9 mouse cellular contexts compared by ENCODE assay signal in the genomic region with DNA sequence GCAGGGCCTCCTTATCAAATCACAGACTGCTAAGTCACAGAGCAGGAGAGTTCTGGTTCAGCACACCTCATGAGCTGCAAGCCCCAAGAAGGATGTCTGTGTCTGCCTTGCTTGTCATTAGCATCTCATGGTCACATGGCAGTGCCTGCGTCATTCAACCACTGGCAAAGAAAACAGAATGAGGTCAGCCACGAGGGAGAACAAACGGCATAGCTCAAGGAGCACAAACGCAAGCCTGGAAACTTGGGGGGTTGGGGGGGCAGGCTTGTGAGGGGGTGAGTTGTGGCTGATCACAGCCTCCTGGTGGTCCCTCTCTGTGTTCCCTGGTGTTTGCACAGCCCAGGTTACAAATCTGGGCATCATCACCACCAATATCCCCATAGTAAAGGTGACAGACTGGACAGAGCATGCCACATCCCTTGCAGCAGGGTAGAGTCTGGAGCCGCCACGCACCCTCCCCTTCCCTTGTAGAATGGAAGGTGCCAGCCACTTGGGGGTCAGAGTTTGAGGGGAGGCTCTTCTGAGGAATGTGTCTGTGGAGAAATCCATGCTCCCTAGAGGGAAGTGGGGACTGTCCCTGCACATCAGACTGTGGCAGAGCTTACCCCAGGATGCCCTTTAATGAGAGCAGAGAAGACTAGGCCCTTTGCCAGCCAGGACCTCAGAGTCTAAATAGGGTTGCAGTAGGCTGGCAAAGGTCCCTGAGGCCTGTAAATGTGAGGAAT.
A peak's percentile ranks its signal among the peaks of the same experiment; 100 is the strongest.
DNase-seq lines count a peak whose midpoint lies in the region; ATAC-seq lines count a peak whose summit lies in the region.
"Had no signal": no experiment of that assay in that cellular context is flagged by ENCODE, and none has a peak within 500 bp of the region (broad histone marks: within the 10 kb centered on the region; RNA-seq: fewer than 3 reads in every experiment).

No protein-coding gene starts in this region.

- ATAC-seq in liver, embryonic 12.5 days: no peak

- no peak overlapping the region for H3K9ac ChIP-seq in liver, embryonic 12.5 days
- H3K9ac ChIP-seq: liver, embryonic 14.5 days had no signal

- H3K27me3 ChIP-seq in forebrain, embryonic 10.5 days (ENCODE audit: poor library complexity, severe bottlenecking): no peaks in the 10 kb centered on the region
- H3K27me3 ChIP-seq in liver, embryonic 12.5 days (replicated peaks): no peaks in the 10 kb centered on the region; the same call in 1 of the 2 replicates

- H3K27ac ChIP-seq in forebrain, embryonic 10.5 days: peak overlapping the region; percentile 66
- H3K27ac ChIP-seq in liver, embryonic 12.5 days: no peak overlapping the region
- H3K27ac ChIP-seq: liver, embryonic 14.5 days had no signal

- WGBS in forebrain, embryonic 10.5 days: 64% methylated on average over 6 of the region's 6 CpGs
- WGBS in liver, embryonic 12.5 days (ENCODE audit: insufficient replicate concordance): 61% methylated on average over 6 of the region's 6 CpGs

- no peak overlapping the region for H3K4me3 ChIP-seq in forebrain, embryonic 10.5 days
- H3K4me3 ChIP-seq in liver, embryonic 12.5 days: no peak overlapping the region

- H3K9me3 ChIP-seq in forebrain, embryonic 10.5 days: no peaks in the 10 kb centered on the region
- no peaks in the 10 kb centered on the region for H3K9me3 ChIP-seq in liver, embryonic 12.5 days (replicated peaks)

- intact Hi-C loops in heart, postnatal 10 days (cut with DNase I): loop anchor here (2.0 kb wide), 1 partner anchor 46 kb away; no protein-coding TSS in a partner anchor

- H3K4me1 ChIP-seq in forebrain, embryonic 10.5 days: peaks cover 24% of the 10 kb centered on the region
- peaks cover 11% of the 10 kb centered on the region; the same call in 1 of the 2 replicates for H3K4me1 ChIP-seq in liver, embryonic 12.5 days

- no peaks in the 10 kb centered on the region for H3K36me3 ChIP-seq in forebrain, embryonic 10.5 days (replicated peaks)
- H3K36me3 ChIP-seq in liver, embryonic 12.5 days: no peaks in the 10 kb centered on the region

- no peak overlapping the region for H3K4me2 ChIP-seq in liver, embryonic 12.5 days

- peak; percentile 33 to 40 for DNase-seq in B cell, adult 2 months
- DNase-seq in T-cell, adult 2 months (ENCODE audit: low spot score): peak; percentile 20
- DNase-seq in forebrain, embryonic 10.5 days (ENCODE audit: extremely low spot score, low spot score): no peak
- peak; percentile 84 to 90 for DNase-seq in heart, postnatal 10 days
- peak; percentile 57 to 74 for DNase-seq in kidney, postnatal 36 days
- DNase-seq in lung, postnatal 4 days: peak; percentile 73 to 84
- peak; percentile 72 for DNase-seq in telencephalon, adult 2 months (ENCODE audit: low read depth, low spot score)
